Comparison of ENCODE assay signal across 25 mouse cellular contexts in genomic region chr12:103634430-103634829, GRCm38 (mm10). TPM values are rescaled to one million over a fixed set of nuclear protein-coding genes. Genes with fewer than 3 reads are reported as not detected.
"Had no signal": no experiment of that assay in that cellular context is flagged by ENCODE, and none has a peak within 500 bp of the region (broad histone marks: within the 10 kb centered on the region; RNA-seq: fewer than 3 reads in every experiment).

No protein-coding gene starts in this region.

- ATAC-seq: midbrain, embryonic 15.5 days had no signal

- H3K4me3 ChIP-seq: kidney, embryonic 15.5 days; limb, embryonic 13.5 days; midbrain, embryonic 10.5 days; midbrain, embryonic 15.5 days; neural tube, embryonic 13.5 days had no signal

- H3K9me3 ChIP-seq: kidney, embryonic 15.5 days; limb, embryonic 13.5 days; midbrain, embryonic 10.5 days; midbrain, embryonic 15.5 days; neural tube, embryonic 13.5 days had no signal

- H3K36me3 ChIP-seq: kidney, embryonic 15.5 days; limb, embryonic 13.5 days; midbrain, embryonic 10.5 days; midbrain, embryonic 15.5 days; neural tube, embryonic 13.5 days had no signal

- H3K27ac ChIP-seq: kidney, embryonic 15.5 days; limb, embryonic 13.5 days; midbrain, embryonic 10.5 days; midbrain, embryonic 15.5 days; neural tube, embryonic 13.5 days had no signal

- H3K27me3 ChIP-seq: kidney, embryonic 15.5 days; limb, embryonic 13.5 days; midbrain, embryonic 15.5 days; neural tube, embryonic 13.5 days had no signal

- H3K4me2 ChIP-seq: kidney, embryonic 15.5 days; limb, embryonic 13.5 days; liver, embryonic 11.5 days; lung, embryonic 14.5 days; midbrain, embryonic 15.5 days; neural tube, embryonic 13.5 days had no signal

- H3K4me1 ChIP-seq: kidney, embryonic 15.5 days; limb, embryonic 13.5 days; midbrain, embryonic 10.5 days; midbrain, embryonic 15.5 days; neural tube, embryonic 13.5 days had no signal

- H3K9ac ChIP-seq: kidney, embryonic 15.5 days; limb, embryonic 13.5 days; lung, embryonic 14.5 days; midbrain, embryonic 15.5 days; neural tube, embryonic 13.5 days had no signal

- DNase-seq: kidney, adult 2 months; kidney, postnatal 14 days; left cerebral cortex, postnatal 4 days; lung, embryonic 14.5 days; lung, postnatal 10 days; lung, postnatal 4 days; retina, postnatal 1 day; right cerebral cortex, postnatal 4 days; spleen, adult 18-20 months; thymus, adult 2 months; thymus, postnatal 25 days had no signal

RNA-seq across cellular contexts. Expression of gene Serpina10, which starts 3.2 kb away (rescaled TPM):
- total RNA-seq: left cerebral cortex, adult 18-20 months; left cerebral cortex, postnatal 10 days; left cerebral cortex, postnatal 4 days; megakaryocyte, adult 5-6 weeks had no signal
- polyA plus RNA-seq: limb, embryonic 13.5 days; lung, embryonic 14.5 days; midbrain, embryonic 10.5 days; neural tube, embryonic 13.5 days; testis, adult 2 months; urinary bladder, adult 2 months had no signal

RNA-seq across cellular contexts. Expression of gene Serpina6, which starts 22.6 kb away (rescaled TPM):
- total RNA-seq: layer of hippocampus, postnatal 14 days; left cerebral cortex, adult 18-20 months; left cerebral cortex, postnatal 10 days; left cerebral cortex, postnatal 4 days; megakaryocyte, adult 5-6 weeks had no signal
- polyA plus RNA-seq: large intestine, adult 2 months; midbrain, embryonic 10.5 days; midbrain, embryonic 15.5 days; thymus, adult 2 months; urinary bladder, adult 2 months had no signal

RNA-seq across cellular contexts. Expression of gene Serpina16, which starts 41.5 kb away (rescaled TPM):
- total RNA-seq: layer of hippocampus, postnatal 14 days; left cerebral cortex, adult 18-20 months; left cerebral cortex, postnatal 10 days; left cerebral cortex, postnatal 4 days; megakaryocyte, adult 5-6 weeks had no signal
- polyA plus RNA-seq: kidney, adult 2 months; kidney, embryonic 15.5 days; limb, embryonic 13.5 days; liver, embryonic 11.5 days; lung, embryonic 14.5 days; midbrain, embryonic 10.5 days; midbrain, embryonic 15.5 days; neural tube, embryonic 13.5 days; stomach, embryonic 14.5 days; thymus, adult 2 months; urinary bladder, adult 2 months had no signal
